Mouse (Mus musculus): ENCODE results near the gene Ccdc47. TPM values are rescaled to one million over a fixed set of nuclear protein-coding genes. Genes with fewer than 3 reads are reported as not detected.
A peak's percentile ranks its signal among the peaks of the same experiment; 100 is the strongest.

The Ccdc47 gene
- polyA plus RNA-seq, 1 experiment from 2014 or later, result 85.9 TPM

GRCm38 (mm10) chr11:106158930-106159215 is 57.3 kb downstream of the Ccdc47 start:
- H3K27me3 ChIP-seq, result no peaks in the 10 kb centered on the region
- peak overlapping the region; percentile 92 for H3K9ac ChIP-seq (replicated peaks)
- H3K36me3 ChIP-seq, result peaks cover 41% of the 10 kb centered on the region
- peaks cover 32% of the 10 kb centered on the region for H3K4me1 ChIP-seq
- H3K27ac ChIP-seq (replicated peaks), result peak overlapping the region; percentile 96
- peak overlapping the region; percentile 95 for H3K4me2 ChIP-seq (replicated peaks)
- 46% methylated on average over 9 of the region's 9 CpGs for WGBS
- H3K4me3 ChIP-seq, result peak overlapping the region; percentile 87
- no peak for ATAC-seq (ENCODE audit: low FRiP score, low read depth)
- H3K9me3 ChIP-seq, result no peaks in the 10 kb centered on the region

- peaks cover 40% of the 10 kb centered on the region for H3K36me3 ChIP-seq
- WGBS, result 54% methylated on average over 14 of the region's 14 CpGs
- no peak for ATAC-seq (ENCODE audit: low FRiP score, low read depth)
- peaks cover 32% of the 10 kb centered on the region for H3K4me1 ChIP-seq
- no peaks in the 10 kb centered on the region for H3K9me3 ChIP-seq
- H3K9ac ChIP-seq (replicated peaks), result peak overlapping the region; percentile 92
- peak overlapping the region; percentile 87 for H3K4me3 ChIP-seq
- peak overlapping the region; percentile 95 for H3K4me2 ChIP-seq (replicated peaks)
- H3K27ac ChIP-seq (replicated peaks), result peak overlapping the region; percentile 96
- H3K27me3 ChIP-seq, result no peaks in the 10 kb centered on the region
Observed at GRCm38 (mm10) chr11:106158081-106158929, 57.8 kb downstream of the Ccdc47 start.

GRCm38 (mm10) chr11:106157154-106157553 is 59.0 kb downstream of the Ccdc47 start:
- Histone ChIP-seq H3K27me3 (no peaks in the 10 kb centered on the region), H3K4me2 (replicated peaks) (no peak overlapping the region), H3K9me3 (no peaks in the 10 kb centered on the region), H3K9ac (replicated peaks) (no peak overlapping the region), H3K36me3 (peaks cover 50% of the 10 kb centered on the region), H3K4me3 (no peak overlapping the region), H3K27ac (replicated peaks) (no peak overlapping the region), H3K4me1 (peaks cover 32% of the 10 kb centered on the region)
- WGBS, result 94% methylated on average over 7 of the region's 7 CpGs
- no peak for ATAC-seq (ENCODE audit: low FRiP score, low read depth)

- 83% methylated on average over 1 of the region's 1 CpGs for WGBS
- peaks cover 26% of the 10 kb centered on the region for H3K4me1 ChIP-seq
- peaks cover 59% of the 10 kb centered on the region for H3K36me3 ChIP-seq
- H3K27me3 ChIP-seq, result no peaks in the 10 kb centered on the region
- no peak overlapping the region for H3K4me3 ChIP-seq
- no peak overlapping the region for H3K9ac ChIP-seq (replicated peaks)
- H3K4me2 ChIP-seq (replicated peaks), result no peak overlapping the region
- ATAC-seq (ENCODE audit: low FRiP score, low read depth), result no peak
- H3K27ac ChIP-seq (replicated peaks), result no peak overlapping the region
- no peaks in the 10 kb centered on the region for H3K9me3 ChIP-seq
Observed at GRCm38 (mm10) chr11:106156257-106156656, 59.9 kb downstream of the Ccdc47 start.

- H3K27me3 ChIP-seq, result no peaks in the 10 kb centered on the region
- peaks cover 64% of the 10 kb centered on the region for H3K36me3 ChIP-seq
- H3K27ac ChIP-seq (replicated peaks), result no peak overlapping the region
- 80% methylated on average over 3 of the region's 3 CpGs for WGBS
- no peak overlapping the region for H3K9ac ChIP-seq (replicated peaks)
- no peak overlapping the region for H3K4me3 ChIP-seq
- H3K4me1 ChIP-seq, result peaks cover 21% of the 10 kb centered on the region
- no peaks in the 10 kb centered on the region for H3K9me3 ChIP-seq
- ATAC-seq (ENCODE audit: low FRiP score, low read depth), result no peak
- no peak overlapping the region for H3K4me2 ChIP-seq (replicated peaks)
Observed at GRCm38 (mm10) chr11:106155761-106156160, 60.4 kb downstream of the Ccdc47 start.

GRCm38 (mm10) chr11:106154770-106155169 is 61.4 kb downstream of the Ccdc47 start:
- 68% methylated on average over 2 of the region's 2 CpGs for WGBS
- Histone ChIP-seq H3K27ac (replicated peaks) (peak overlapping the region; percentile 31; the same call in 1 of the 2 replicates), H3K9me3 (no peaks in the 10 kb centered on the region), H3K27me3 (no peaks in the 10 kb centered on the region), H3K36me3 (peaks cover 73% of the 10 kb centered on the region), H3K9ac (replicated peaks) (no peak overlapping the region), H3K4me1 (peaks cover 18% of the 10 kb centered on the region), H3K4me2 (replicated peaks) (no peak overlapping the region), H3K4me3 (no peak overlapping the region)
- ATAC-seq (ENCODE audit: low FRiP score, low read depth), result no peak

GRCm38 (mm10) chr11:106154091-106154490 is 62.1 kb downstream of the Ccdc47 start:
- Histone ChIP-seq H3K36me3 (peaks cover 80% of the 10 kb centered on the region), H3K27me3 (no peaks in the 10 kb centered on the region), H3K9ac (replicated peaks) (no peak overlapping the region), H3K27ac (replicated peaks) (peak overlapping the region; percentile 31; the same call in 1 of the 2 replicates), H3K9me3 (no peaks in the 10 kb centered on the region), H3K4me3 (no peak overlapping the region), H3K4me2 (replicated peaks) (no peak overlapping the region), H3K4me1 (peaks cover 14% of the 10 kb centered on the region)
- ATAC-seq (ENCODE audit: low FRiP score, low read depth), result no peak
- WGBS, result 81% methylated on average over 5 of the region's 5 CpGs

- no peak overlapping the region for H3K4me3 ChIP-seq
- no peak overlapping the region for H3K4me2 ChIP-seq (replicated peaks)
- ATAC-seq (ENCODE audit: low FRiP score, low read depth), result no peak
- H3K27ac ChIP-seq (replicated peaks), result no peak overlapping the region
- no peaks in the 10 kb centered on the region for H3K4me1 ChIP-seq
- H3K36me3 ChIP-seq, result peaks cover 86% of the 10 kb centered on the region
- no peak overlapping the region; the same call in 1 of the 2 replicates for H3K9ac ChIP-seq (replicated peaks)
- no peaks in the 10 kb centered on the region for H3K9me3 ChIP-seq
- H3K27me3 ChIP-seq, result no peaks in the 10 kb centered on the region
- WGBS, result 82% methylated on average over 8 of the region's 8 CpGs
Observed at GRCm38 (mm10) chr11:106152132-106152531, 64.0 kb downstream of the Ccdc47 start.

- Histone ChIP-seq H3K9me3 (no peaks in the 10 kb centered on the region), H3K36me3 (peaks cover 78% of the 10 kb centered on the region), H3K4me2 (replicated peaks) (no peak overlapping the region), H3K9ac (replicated peaks) (no peak overlapping the region), H3K4me3 (no peak overlapping the region), H3K27ac (replicated peaks) (no peak overlapping the region), H3K4me1 (no peaks in the 10 kb centered on the region), H3K27me3 (no peaks in the 10 kb centered on the region)
- 98% methylated on average over 3 of the region's 3 CpGs for WGBS
- ATAC-seq (ENCODE audit: low FRiP score, low read depth), result no peak
Observed at GRCm38 (mm10) chr11:106151219-106151618, 64.9 kb downstream of the Ccdc47 start.

Other genes with a start within 250 kb of the Ccdc47 start
- gene Ace, start 248.4 kb downstream of the Ccdc47 start, polyA plus RNA-seq (2016; fragmentation: Nextera tagmentation; extraction: Ambion mirVana), result 1.2 and 1.4 TPM in 2 replicates
- gene Ace3, start 221.7 kb downstream of the Ccdc47 start, polyA plus RNA-seq (2016; fragmentation: Nextera tagmentation; extraction: Ambion mirVana), result not detected in 2 replicates
- 0.50 and 0.56 TPM in 2 replicates for gene Kcnh6, start 208.2 kb downstream of the Ccdc47 start, polyA plus RNA-seq (2016; fragmentation: Nextera tagmentation; extraction: Ambion mirVana)
- 122 and 126 TPM in 2 replicates for gene Dcaf7, start 179.5 kb downstream of the Ccdc47 start, polyA plus RNA-seq (2016; fragmentation: Nextera tagmentation; extraction: Ambion mirVana)
- 9.8 and 10.4 TPM in 2 replicates for gene Taco1, start 150.3 kb downstream of the Ccdc47 start, polyA plus RNA-seq (2016; fragmentation: Nextera tagmentation; extraction: Ambion mirVana)
- 25.4 and 25.8 TPM in 2 replicates for gene Map3k3, start 131.7 kb downstream of the Ccdc47 start, polyA plus RNA-seq (2016; fragmentation: Nextera tagmentation; extraction: Ambion mirVana)
- 0.78 TPM in 1 of 2 replicates, not detected in the other for gene Gm10840, start 55.5 kb downstream of the Ccdc47 start, polyA plus RNA-seq (2016; fragmentation: Nextera tagmentation; extraction: Ambion mirVana)
- 278 and 309 TPM in 2 replicates for gene Limd2, start 55.5 kb downstream of the Ccdc47 start, polyA plus RNA-seq (2016; fragmentation: Nextera tagmentation; extraction: Ambion mirVana)
- gene Strada, start 14.2 kb downstream of the Ccdc47 start, polyA plus RNA-seq (2016; fragmentation: Nextera tagmentation; extraction: Ambion mirVana), result 33.6 and 40.9 TPM in 2 replicates
- 113 and 120 TPM in 2 replicates for gene Ddx42, start 582 bp upstream of the Ccdc47 start, polyA plus RNA-seq (2016; fragmentation: Nextera tagmentation; extraction: Ambion mirVana)
- gene Ftsj3, start 39.7 kb upstream of the Ccdc47 start, polyA plus RNA-seq (2016; fragmentation: Nextera tagmentation; extraction: Ambion mirVana), result 56.5 and 58.0 TPM in 2 replicates
- gene Psmc5, start 39.8 kb upstream of the Ccdc47 start, polyA plus RNA-seq (2016; fragmentation: Nextera tagmentation; extraction: Ambion mirVana), result 321 and 324 TPM in 2 replicates
- 23.9 and 24.1 TPM in 2 replicates for gene Smarcd2, start 56.6 kb upstream of the Ccdc47 start, polyA plus RNA-seq (2016; fragmentation: Nextera tagmentation; extraction: Ambion mirVana)
- 0.17 and 0.24 TPM in 2 replicates for gene Tcam1, start 60.3 kb upstream of the Ccdc47 start, polyA plus RNA-seq (2016; fragmentation: Nextera tagmentation; extraction: Ambion mirVana)
- gene Gh, start 85.5 kb upstream of the Ccdc47 start, polyA plus RNA-seq (2016; fragmentation: Nextera tagmentation; extraction: Ambion mirVana), result not detected in 2 replicates
- gene Cd79b, start 98.4 kb upstream of the Ccdc47 start, polyA plus RNA-seq (2016; fragmentation: Nextera tagmentation; extraction: Ambion mirVana), result 0.76 and 1.0 TPM in 2 replicates
- gene Scn4a, start 136.9 kb upstream of the Ccdc47 start, polyA plus RNA-seq (2016; fragmentation: Nextera tagmentation; extraction: Ambion mirVana), result not detected in 2 replicates
- not detected in 2 replicates for gene Prr29, start 149.1 kb upstream of the Ccdc47 start, polyA plus RNA-seq (2016; fragmentation: Nextera tagmentation; extraction: Ambion mirVana)
- gene Icam2, start 171.7 kb upstream of the Ccdc47 start, polyA plus RNA-seq (2016; fragmentation: Nextera tagmentation; extraction: Ambion mirVana), result 8.7 and 12.5 TPM in 2 replicates

All from midbrain, embryonic 12.5 days (tissue).